Mouse (Mus musculus) CH12.LX (cell line): ENCODE data around the gene Atp1a4. TPM values are rescaled to one million over a fixed set of nuclear protein-coding genes. Genes with fewer than 3 reads are reported as not detected.

Source experiments
- DNase-seq: peaks from one replicate; pipeline ENCODE4 v3.0.0-alpha.2; 2013; ENCODE audit errors: extremely low read depth
- H3K27ac ChIP-seq: 2 replicates; pipeline ENCODE4 v1.5.1; 2012; ENCODE audit warnings: low read depth, mild to moderate bottlenecking, control low read depth, moderate library complexity; ENCODE audit not compliant: insufficient read depth
- H3K27me3 ChIP-seq: replicated peaks from 2 replicates; pipeline ENCODE3; 2012; ENCODE audit warnings: inconsistent platforms
- H3K36me3 ChIP-seq, 2 experiments: replicated peaks in 1 of 2; 2 replicates each; pipeline versions ENCODE3 to v1.6.1; 2012; ENCODE audit warnings: inconsistent platforms in 1 of 2, low read length in 1 of 2, mild to moderate bottlenecking in 1 of 2, mixed read lengths in 1 of 2, moderate library complexity in 1 of 2; ENCODE audit not compliant: control insufficient read depth in 1 of 2, insufficient read depth in 1 of 2
- H3K4me1 ChIP-seq, 2 experiments: 2 replicates each; pipeline ENCODE4 v1.6.1; 2012; ENCODE audit warnings: inconsistent platforms in 1 of 2, moderate library complexity in 1 of 2; ENCODE audit not compliant: insufficient read depth in 2 of 2, control insufficient read depth in 1 of 2
- H3K4me2 ChIP-seq: 2 replicates; pipeline ENCODE4 v1.6.1; 2012; ENCODE audit warnings: low read depth, mild to moderate bottlenecking, control low read depth; ENCODE audit not compliant: poor library complexity, insufficient read depth, severe bottlenecking
- H3K4me3 ChIP-seq, 3 experiments: fragments of 150-350 bp in 1 of 3; sonication (generic) in 1 of 3; replicated peaks in 1 of 3; 2 replicates each; pipeline versions ENCODE3 to v1.5.1; 2011 to 2012; ENCODE audit warnings: low read depth in 2 of 3, low read length in 2 of 3, mild to moderate bottlenecking in 2 of 3, moderate library complexity in 2 of 3, control low read depth in 1 of 3, improper control_type of control experiment in 1 of 3, inconsistent platforms in 1 of 3, mixed read lengths in 1 of 3; ENCODE audit not compliant: poor library complexity in 1 of 3
- H3K79me2 ChIP-seq: replicated peaks from 2 replicates; pipeline ENCODE4 v1.6.1; 2012; ENCODE audit warnings: mild to moderate bottlenecking, moderate library complexity; ENCODE audit not compliant: control insufficient read depth, poor library complexity, insufficient read depth, severe bottlenecking; ENCODE audit errors: extremely low read depth
- H3K9ac ChIP-seq: 2 replicates; pipeline ENCODE4 v1.6.1; 2012; ENCODE audit warnings: low read depth, mild to moderate bottlenecking, control low read depth, moderate library complexity; ENCODE audit not compliant: insufficient read depth
- H3K9me3 ChIP-seq: replicated peaks from 2 replicates; pipeline ENCODE3; 2012; ENCODE audit warnings: low read length, inconsistent platforms, mixed read lengths
- CTCF ChIP-seq, 2 experiments: IDR thresholded peaks in 1 of 2; conservative IDR thresholded peaks in 1 of 2; 2 replicates each; pipeline ENCODE4 v1.5.1; 2011 to 2012; ENCODE audit warnings: low read depth in 2 of 2, low read length in 2 of 2, improper control_type of control experiment in 1 of 2, inconsistent platforms in 1 of 2, mild to moderate bottlenecking in 1 of 2, moderate library complexity in 1 of 2
- ETS1 ChIP-seq: conservative IDR thresholded peaks from 2 replicates; pipeline ENCODE4 v1.6.1; 2012; ENCODE audit warnings: low read depth, mild to moderate bottlenecking, inconsistent platforms, low read length, improper control_type of control experiment, moderate library complexity
- GABPA ChIP-seq: IDR thresholded peaks from 2 replicates; pipeline ENCODE4 v1.6.1; 2012; ENCODE audit warnings: low read depth, low read length, improper control_type of control experiment, inconsistent platforms; ENCODE audit not compliant: insufficient replicate concordance
- HCFC1 ChIP-seq: IDR thresholded peaks from 2 replicates; pipeline ENCODE4 v1.6.1; 2012; ENCODE audit warnings: low read depth, mild to moderate bottlenecking, inconsistent platforms, low read length, improper control_type of control experiment
- KAT2A ChIP-seq: IDR thresholded peaks from 2 replicates; pipeline ENCODE4 v1.6.1; 2012; ENCODE audit warnings: low read length, improper control_type of control experiment, inconsistent platforms; ENCODE audit not compliant: insufficient replicate concordance
- NRF1 ChIP-seq: IDR thresholded peaks from 2 replicates; pipeline ENCODE4 v1.6.1; 2014; ENCODE audit warnings: low read depth, mild to moderate bottlenecking, inconsistent platforms, low read length, improper control_type of control experiment, moderate library complexity
- POLR2A ChIP-seq: IDR thresholded peaks from 2 replicates; pipeline ENCODE4 v1.6.1; 2011; ENCODE audit warnings: low read depth, mild to moderate bottlenecking, improper control_type of control experiment, low read length
- SMC3 ChIP-seq: IDR thresholded peaks from 2 replicates; pipeline ENCODE4 v1.6.1; 2011; ENCODE audit warnings: low read depth, low read length, improper control_type of control experiment
- ZKSCAN1 ChIP-seq: IDR thresholded peaks from 2 replicates; pipeline ENCODE4 v1.6.1; 2012; ENCODE audit warnings: low read depth, inconsistent platforms, low read length, improper control_type of control experiment, borderline replicate concordance
- ZMIZ1 ChIP-seq: IDR thresholded peaks from 2 replicates; pipeline ENCODE4 v1.6.1; 2012; ENCODE audit warnings: low read depth, mild to moderate bottlenecking, inconsistent platforms, low read length, improper control_type of control experiment
- dilution Hi-C: fragments of 300-500 bp; cut with MboI; formaldehyde crosslinking; loops from 2 replicates; pipeline ENCODE4 v1.14.3; 2020; ENCODE audit warnings: low sequenced_read_pairs; ENCODE audit not compliant: extremely low pct_unique_long_range_greater_than_20kb, extremely low pct_ligation_motif_present
- in situ Hi-C: fragments of 300-500 bp; cut with MboI; formaldehyde crosslinking; loops from 3 replicates; pipeline ENCODE4 v1.14.3; 2019; ENCODE audit warnings: low sequenced_read_pairs, low pct_ligation_motif_present, low pct_unique_long_range_greater_than_20kb, mixed read lengths
- polyA plus RNA-seq: library from polyadenylated mRNA; unstranded; fragments of >175 nt; gene quantifications from 2 replicates; pipeline ENCODE4 v1.2.1, GENCODE M21; 2012; ENCODE audit warnings: low read depth; ENCODE audit not compliant: insufficient read length
- total RNA-seq, 2 experiments: library from RNA; depleted of rRNA; stranded (reverse); fragments of 300-350 nt in 1 of 2; fragments of >200 nt in 1 of 2; gene quantifications; 2 replicates each; pipeline ENCODE4 v1.2.3; 2012 to 2014

Atp1a4 gene
- total and polyA plus RNA-seq, 3 experiments = not detected

- DNase-seq = no peak
- Histone ChIP-seq H3K27me3 (no peaks in the 10 kb centered on the region), H3K4me2 (no peak overlapping the region), H3K79me2 (0 out of 2 replicates have a peak, but pooled peaks cover 5% of the 10 kb centered on the region), H3K27ac (no peak overlapping the region), H3K4me3 (no peak overlapping the region), H3K4me1 (peaks cover 9 to 30% of the 10 kb centered on the region in 2 experiments), H3K9ac (no peak overlapping the region), H3K9me3 (no peaks in the 10 kb centered on the region), H3K36me3 (peaks cover 78 to 97% of the 10 kb centered on the region in 2 experiments)
- in situ Hi-C loops (no loop called here), dilution Hi-C loops (no loop called here)
- TF ChIP-seq CTCF (conservative IDR thresholded peaks at IDR 0.05 in 1 of 2, IDR thresholded peaks at IDR 0.05 in 1 of 2; ENCODE audit: low read depth in 2 of 2, low read length in 2 of 2) (no peak), NRF1 (no peak)
These were observed 59.9 kb downstream of the Atp1a4 start for GRCm38 (mm10) chr1:172198316-172198715.

GRCm38 (mm10) chr1:172197851-172198250 is 60.4 kb downstream of the Atp1a4 start:
- dilution Hi-C loops = no loop called here
- in situ Hi-C loops = no loop called here

GRCm38 (mm10) chr1:172197146-172197545 is 61.1 kb downstream of the Atp1a4 start:
- Histone ChIP-seq H3K27ac (no peak overlapping the region), H3K36me3 (peaks cover 80 to 92% of the 10 kb centered on the region in 2 experiments), H3K4me1 (peaks cover 9 to 21% of the 10 kb centered on the region in 2 experiments), H3K4me2 (no peak overlapping the region)
- dilution Hi-C loops (no loop called here), in situ Hi-C loops (no loop called here)
- TF ChIP-seq POLR2A (0 out of 2 replicates have a peak, but pooled peaks have one; percentile 6), NRF1 (no peak)
- TF ChIP-seq, all 38 proteins: peak for 1
- 0 out of 2 replicates have a peak, but pooled peaks cover 5% of the 10 kb centered on the region for H3K79me2 ChIP-seq
- H3K9me3 ChIP-seq = no peaks in the 10 kb centered on the region
- no peaks in the 10 kb centered on the region for H3K27me3 ChIP-seq
- DNase-seq = no peak
- H3K9ac ChIP-seq = no peak overlapping the region
- H3K4me3 ChIP-seq = no peak overlapping the region

More at GRCm38 (mm10) chr1:172197851-172198250, 60.4 kb downstream of the Atp1a4 start:
- Histone ChIP-seq H3K27me3 (no peaks in the 10 kb centered on the region), H3K4me1 (peaks cover 9 to 25% of the 10 kb centered on the region in 2 experiments), H3K36me3 (peaks cover 78 to 92% of the 10 kb centered on the region in 2 experiments), H3K4me3 (no peak overlapping the region), H3K79me2 (0 out of 2 replicates have a peak, but pooled peaks cover 5% of the 10 kb centered on the region), H3K9ac (no peak overlapping the region), H3K9me3 (no peaks in the 10 kb centered on the region), H3K4me2 (no peak overlapping the region), H3K27ac (no peak overlapping the region)
- no peak for DNase-seq
- TF ChIP-seq GABPA = no peak
- TF ChIP-seq SMC3 = no peak
- no peak for TF ChIP-seq ZKSCAN1
- TF ChIP-seq ZMIZ1 = no peak
- no peak for TF ChIP-seq KAT2A
- TF ChIP-seq HCFC1 = no peak
- TF ChIP-seq ETS1 = no peak
